Mouse (Mus musculus) gastrocnemius, postnatal 14 days (tissue): ENCODE measurements at regions not wholly inside any gene's neighbourhood (a gene's known extent, or its start where the extent isn't known, plus 50 kb on each side); places are given as distances from the start of the nearest gene placed in this dataset.

Experiments
- DNase-seq: peaks from one replicate; pipeline ENCODE4 v3.0.0; 2021; ENCODE audit warnings: mixed read lengths
- intact Hi-C: fragments of 180-260 bp; cut with DNase I; formaldehyde crosslinking; loops from one replicate; pipeline ENCODE4 v1.15.1; 2025; ENCODE audit warnings: low total_unique reads

GRCm38 (mm10) chr10:37313461-37313860 is 174.7 kb upstream of the Marcks start:
- no peak for DNase-seq
- intact Hi-C loops = no loop called here

GRCm38 (mm10) chr10:37310266-37310945 is 171.7 kb upstream of the Marcks start:
- DNase-seq = no peak
- intact Hi-C loops = no loop called here

- DNase-seq = no peak
- intact Hi-C loops = no loop called here
Observed at GRCm38 (mm10) chr10:37304656-37305055, 165.9 kb upstream of the Marcks start.

- intact Hi-C loops = no loop called here
- DNase-seq = no peak
Observed at GRCm38 (mm10) chr10:37300181-37300889, 161.6 kb upstream of the Marcks start.

DNA sequence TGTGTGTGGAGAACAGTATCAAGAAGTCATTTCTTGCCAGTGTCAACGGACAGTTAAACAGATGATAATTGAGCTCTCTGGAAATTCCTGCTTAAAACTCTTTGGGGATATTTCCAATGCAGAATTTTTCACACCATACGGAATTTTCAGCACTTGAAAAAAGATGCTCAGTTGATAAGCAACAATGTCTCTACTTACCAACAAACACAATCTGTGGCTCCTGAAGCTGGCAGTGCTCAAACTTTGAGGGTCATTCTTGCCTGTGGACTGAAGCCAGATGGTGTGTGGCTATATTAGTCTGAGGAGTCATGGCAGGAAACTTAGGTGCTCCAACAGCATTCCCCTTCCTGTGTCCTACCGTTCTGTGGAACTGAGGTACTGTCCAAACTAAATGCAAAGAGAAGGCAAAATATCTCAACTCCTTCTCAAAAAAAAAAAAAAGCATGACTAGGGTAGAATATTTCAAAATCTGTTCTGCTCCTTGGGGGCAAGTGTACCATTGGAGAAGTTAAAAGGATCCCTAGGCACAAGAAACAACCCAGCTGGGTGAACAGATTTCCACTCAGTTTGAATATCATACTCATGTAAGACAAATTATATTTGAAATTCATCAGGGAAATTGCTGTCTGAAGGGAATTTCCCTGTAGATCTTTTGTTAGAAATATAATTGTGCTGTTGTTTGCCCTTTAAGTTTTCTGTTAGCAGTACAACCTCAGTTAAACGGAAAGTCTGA is 160.1 kb upstream of the Marcks start:
- no peak for DNase-seq
- intact Hi-C loops = no loop called here

- no peak for DNase-seq
- intact Hi-C loops = no loop called here
Observed at GRCm38 (mm10) chr10:37294231-37294630, 155.5 kb upstream of the Marcks start.

DNA sequence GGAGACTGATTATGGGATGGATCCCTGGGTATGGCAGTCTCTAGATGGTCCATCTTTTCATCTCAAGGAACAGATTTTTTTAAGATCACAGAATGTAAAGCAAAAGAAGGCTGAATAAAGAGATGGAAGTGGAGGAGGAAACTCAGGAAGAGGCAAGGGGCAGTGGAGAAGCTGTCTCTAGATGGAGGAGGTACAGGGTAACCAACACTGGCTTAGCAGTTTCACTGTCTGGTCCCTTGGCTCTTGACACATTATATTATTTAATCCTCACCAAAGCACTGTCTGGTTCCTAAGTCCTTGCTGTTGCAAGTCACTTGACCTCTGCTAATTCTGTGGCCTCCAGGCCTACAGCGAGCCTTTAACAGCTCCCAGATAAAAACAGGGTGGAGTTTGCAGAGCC is 154.6 kb upstream of the Marcks start:
- intact Hi-C loops = no loop called here
- DNase-seq = no peak

DNA sequence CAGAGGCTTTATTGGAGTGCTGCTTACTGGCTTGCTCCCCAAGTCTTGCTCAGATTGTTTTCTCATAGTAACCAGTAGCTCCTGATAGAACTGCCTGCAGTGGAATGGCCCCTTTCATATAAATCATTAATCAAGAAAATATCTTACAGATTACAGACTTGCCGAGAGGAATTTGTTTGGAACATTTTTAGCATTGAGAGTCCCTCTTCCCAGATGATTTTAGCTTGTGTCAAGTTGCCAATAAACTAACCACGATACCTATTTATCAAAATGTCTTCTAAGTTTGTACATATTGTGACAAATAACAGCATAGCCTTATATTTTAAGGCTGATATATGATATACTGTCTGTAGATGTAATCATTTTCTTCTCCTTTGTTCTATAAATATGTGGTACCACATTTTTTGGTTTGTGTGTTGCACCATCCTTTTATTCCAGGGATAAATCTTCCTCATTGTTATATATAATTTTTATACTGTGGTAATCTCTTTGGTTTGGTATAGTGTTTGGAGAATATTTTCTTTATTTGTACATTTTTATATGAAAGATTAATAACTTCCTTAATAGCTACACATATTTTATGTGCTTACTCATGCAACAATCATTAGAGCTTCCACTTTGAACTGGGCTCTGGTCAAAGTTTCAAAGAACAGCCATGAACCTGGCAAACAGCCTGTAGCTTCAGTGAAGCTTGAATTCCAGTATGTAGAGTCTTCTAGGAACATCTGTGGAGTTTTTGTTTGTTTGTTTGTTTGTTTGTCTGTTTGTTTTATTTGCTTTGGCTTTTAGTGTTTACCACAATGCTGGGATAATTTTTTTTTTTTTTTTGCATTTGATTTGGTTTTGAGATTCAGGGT is 153.1 kb upstream of the Marcks start:
- DNase-seq = no peak
- intact Hi-C loops = no loop called here

GRCm38 (mm10) chr10:37289964-37290704 is 151.4 kb upstream of the Marcks start:
- intact Hi-C loops = no loop called here
- no peak for DNase-seq

- DNase-seq = no peak
- intact Hi-C loops = no loop called here
Observed at GRCm38 (mm10) chr10:37286305-37286704, 147.6 kb upstream of the Marcks start.

- intact Hi-C loops = no loop called here
Observed at GRCm38 (mm10) chr10:37282951-37283350, 144.2 kb upstream of the Marcks start.

GRCm38 (mm10) chr10:37280823-37281222 is 142.1 kb upstream of the Marcks start:
- intact Hi-C loops = no loop called here
- no peak for DNase-seq

More at GRCm38 (mm10) chr10:37282951-37283350, 144.2 kb upstream of the Marcks start:
- DNase-seq = peak; percentile 14

- no peak for DNase-seq
- intact Hi-C loops = no loop called here
Observed at GRCm38 (mm10) chr10:37280150-37280820, 141.6 kb upstream of the Marcks start.

GRCm38 (mm10) chr10:37279316-37279715 is 140.6 kb upstream of the Marcks start:
- intact Hi-C loops = no loop called here
- no peak for DNase-seq

DNA sequence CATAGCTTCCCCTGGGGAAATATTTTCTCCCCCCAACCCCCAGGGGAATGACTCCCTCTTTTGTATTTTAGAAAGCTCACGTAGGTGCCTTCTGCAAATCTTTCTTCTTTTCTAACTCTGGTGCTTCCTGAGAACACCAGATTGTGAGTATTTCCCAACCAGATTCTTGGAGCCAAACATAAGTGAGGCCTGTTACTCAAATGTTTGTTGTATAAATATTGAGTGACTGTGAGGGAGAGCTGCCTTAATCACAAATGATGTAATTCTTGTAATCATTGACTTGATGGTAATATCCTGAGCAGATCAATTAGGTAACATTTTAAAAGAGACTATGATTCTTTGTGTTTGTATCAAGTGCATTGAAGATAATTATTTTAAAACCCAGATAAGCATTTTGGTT is 137.1 kb upstream of the Marcks start:
- DNase-seq = no peak

DNA sequence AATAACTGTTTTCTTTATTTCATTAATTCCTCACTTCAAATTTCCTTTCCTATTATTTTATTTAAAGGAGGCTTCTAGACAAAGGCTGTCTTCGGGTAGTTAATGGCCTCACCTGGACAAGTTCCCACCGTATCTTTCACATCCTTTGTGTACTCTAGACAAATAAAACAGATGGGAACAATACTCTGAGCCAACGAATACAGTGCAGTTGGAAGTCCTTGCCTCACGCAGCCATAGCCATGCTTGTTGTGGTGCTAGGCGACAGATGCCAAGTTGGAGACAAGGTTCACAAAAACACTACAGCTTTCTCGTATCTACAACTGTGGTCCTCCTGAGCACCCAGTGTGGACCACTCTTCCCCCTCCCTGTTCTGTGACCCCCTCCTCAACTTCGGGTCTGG is 136.6 kb upstream of the Marcks start:
- intact Hi-C loops = no loop called here
- no peak for DNase-seq

More for the DNA sequence above, 137.1 kb upstream of the Marcks start:
- intact Hi-C loops = no loop called here

DNA sequence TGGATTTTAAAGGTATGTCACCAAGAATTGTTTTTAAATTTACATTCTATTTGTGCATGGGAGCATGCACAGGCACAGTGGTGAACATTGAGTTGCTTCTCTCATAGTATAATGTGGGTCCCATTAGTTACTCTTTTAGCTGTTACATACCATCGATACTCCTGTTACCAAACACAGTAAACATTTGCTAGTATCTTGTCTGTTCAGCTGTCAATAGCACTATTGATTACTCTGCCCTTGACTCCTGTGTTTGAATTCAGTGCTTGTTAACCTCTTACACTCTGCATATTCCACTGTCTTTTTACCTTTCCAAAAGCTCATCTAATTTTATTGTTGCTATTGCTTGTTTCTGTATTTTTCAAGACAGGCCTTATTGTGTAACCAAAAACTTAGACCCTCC is 133.2 kb upstream of the Marcks start:
- DNase-seq = no peak
- intact Hi-C loops = no loop called here

DNA sequence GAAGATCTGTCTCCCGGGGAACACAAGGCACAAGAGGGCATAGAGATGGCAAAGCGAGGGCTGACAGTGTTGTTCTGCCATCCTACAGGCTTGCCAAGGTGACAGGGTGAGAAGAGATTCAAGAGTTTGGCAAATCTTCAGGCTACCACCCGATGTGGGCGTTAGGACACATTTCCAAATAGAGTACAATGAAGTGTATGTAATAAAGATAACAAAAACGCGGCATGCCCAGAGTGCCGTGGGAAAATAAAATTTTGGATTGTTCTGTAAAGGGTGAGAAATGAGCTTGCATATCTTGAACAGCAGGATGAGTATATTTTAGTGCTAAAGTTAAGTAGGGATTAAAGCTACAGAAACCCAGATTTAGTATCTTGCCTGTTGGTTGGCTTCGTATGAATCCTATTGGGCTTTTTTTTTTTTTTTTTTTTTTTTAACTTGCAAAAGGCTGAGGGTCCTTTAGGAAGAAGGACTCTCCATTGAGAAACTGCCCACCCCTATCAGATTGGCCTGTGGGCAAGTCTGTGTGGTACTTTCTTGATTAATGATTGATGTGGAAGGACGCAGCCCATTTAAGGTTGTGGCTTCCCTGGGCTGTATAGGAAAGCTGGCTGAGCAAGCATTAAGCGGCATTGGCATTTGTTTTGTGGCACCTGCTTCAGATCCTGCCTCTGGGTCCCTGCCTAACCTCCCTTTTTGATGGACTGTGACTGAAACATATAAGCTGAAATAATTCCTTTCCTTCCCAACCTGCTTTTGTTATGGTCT is 131.7 kb upstream of the Marcks start:
- DNase-seq = no peak
- intact Hi-C loops = no loop called here
